Mouse (Mus musculus): ENCODE data around the gene Stk32c. TPM values are rescaled to one million over a fixed set of nuclear protein-coding genes. Genes with fewer than 3 reads are reported as not detected.
A peak's percentile ranks its signal among the peaks of the same experiment; 100 is the strongest.

Gene Stk32c
- polyA plus RNA-seq, 1 experiment from 2014 or later: 0.11 TPM

DNA sequence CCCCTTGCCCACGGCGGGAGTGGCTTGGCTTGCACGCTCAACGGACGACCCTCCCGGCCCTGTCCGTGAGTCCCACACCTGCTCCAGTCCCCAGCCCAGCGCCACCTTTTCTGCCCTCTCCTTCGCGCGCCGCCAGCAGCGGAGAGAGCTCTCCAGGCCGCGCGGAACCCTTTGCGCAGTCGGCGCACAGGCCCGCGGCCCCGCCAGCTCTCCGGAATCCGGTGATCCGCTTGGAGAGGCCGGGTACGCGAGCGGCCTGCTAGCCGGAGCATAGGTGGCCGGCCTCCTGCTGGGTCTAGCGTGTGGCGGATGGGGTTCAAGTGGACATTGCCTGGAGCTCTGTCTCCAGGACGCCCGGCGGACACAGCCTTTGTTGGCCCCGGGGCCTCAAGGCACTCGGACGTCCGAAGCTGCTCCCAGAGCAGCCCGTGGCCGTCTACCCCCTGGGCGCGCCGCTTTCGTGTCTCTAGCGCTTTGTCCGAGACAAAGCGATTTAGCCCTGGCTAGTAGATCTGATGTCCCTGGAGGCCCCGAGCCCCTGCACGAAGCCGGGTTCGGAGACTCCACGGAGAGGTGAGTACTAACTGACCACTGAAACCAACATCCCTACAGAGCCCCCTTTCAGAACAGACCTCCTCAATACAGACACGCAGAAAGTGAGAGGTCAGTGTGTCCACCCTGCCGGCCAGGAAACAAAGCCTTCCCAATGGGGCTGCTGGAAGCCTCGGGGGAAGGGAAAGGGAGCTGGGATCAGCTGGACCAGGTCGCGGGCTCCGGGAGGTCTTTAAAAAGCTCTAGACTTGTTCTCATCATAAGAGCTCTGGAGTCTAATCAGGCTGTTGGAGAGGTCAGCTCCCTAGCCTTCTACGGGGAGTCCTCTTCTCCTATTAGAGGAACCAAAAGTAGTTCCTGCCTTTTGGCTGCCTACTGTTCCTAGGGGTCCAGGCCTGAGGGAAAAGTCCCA lies 126.6 kb downstream of the Stk32c start:
- ATAC-seq (ENCODE audit: low FRiP score, low TSS enrichment) (peak; percentile 50), DNase-seq (ENCODE audit: low spot score) (no peak)
- TF ChIP-seq EP300 (optimal IDR thresholded peaks at IDR 0.05) (no peak), CTCF (IDR thresholded peaks at IDR 0.05; ENCODE audit: low read depth) (no peak)
- Histone ChIP-seq H3K36me3 (ENCODE audit: control insufficient read depth, insufficient read depth, low read length) (no peaks in the 10 kb centered on the region), H3K4me2 (replicated peaks; ENCODE audit: low read depth) (peak overlapping the region; percentile 69), H3K27ac (replicated peaks) (no peak overlapping the region), H3K4me3 (ENCODE audit: low read depth, low read length) (peak overlapping the region; percentile 53), H3K4me1 (replicated peaks; ENCODE audit: control insufficient read depth, insufficient read depth) (no peaks in the 10 kb centered on the region), H3K27me3 (ENCODE audit: control insufficient read depth, insufficient read depth, low read length) (no peaks in the 10 kb centered on the region), H3K9ac (ENCODE audit: low read length) (peak overlapping the region; percentile 61), H3K9me3 (ENCODE audit: control insufficient read depth, low read length) (no peaks in the 10 kb centered on the region)
- 3% methylated on average over 61 of the region's 61 CpGs for WGBS

DNA sequence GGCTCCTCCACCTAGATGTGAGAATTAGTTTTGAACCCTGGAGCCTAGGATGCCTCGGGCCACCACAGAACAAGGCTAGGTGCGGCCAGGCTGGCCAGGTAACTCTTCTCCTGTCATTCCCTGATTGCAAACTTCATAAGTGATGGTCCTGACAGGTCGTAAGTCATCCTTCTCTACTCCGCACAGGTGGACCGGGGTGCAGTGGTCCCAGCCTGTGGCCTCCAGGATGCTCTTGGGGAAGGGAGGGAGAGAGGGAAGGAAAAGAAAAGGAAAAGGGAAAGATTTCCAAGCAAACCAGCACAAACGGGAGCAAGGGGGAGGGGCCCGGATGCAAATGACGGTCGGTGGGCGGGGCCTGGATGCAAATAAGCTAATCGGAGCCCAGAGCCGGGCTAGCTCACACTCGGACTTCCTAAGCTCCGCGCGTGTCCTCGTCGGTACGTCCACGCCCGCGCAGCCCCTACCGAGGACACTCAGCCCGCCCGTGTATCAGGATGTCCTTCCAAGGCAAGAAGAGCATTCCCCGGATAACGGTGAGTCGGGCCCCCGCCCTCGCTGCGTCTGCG lies 127.4 kb downstream of the Stk32c start, which contains the start of gene Dpysl4:
TSS of gene Dpysl4 (plus strand) at position 373 of the 566 bp plus-strand sequence.
- no peaks in the 10 kb centered on the region for H3K9me3 ChIP-seq (ENCODE audit: control insufficient read depth, low read length)
- peak; percentile 63 for DNase-seq (ENCODE audit: low spot score)

DNA sequence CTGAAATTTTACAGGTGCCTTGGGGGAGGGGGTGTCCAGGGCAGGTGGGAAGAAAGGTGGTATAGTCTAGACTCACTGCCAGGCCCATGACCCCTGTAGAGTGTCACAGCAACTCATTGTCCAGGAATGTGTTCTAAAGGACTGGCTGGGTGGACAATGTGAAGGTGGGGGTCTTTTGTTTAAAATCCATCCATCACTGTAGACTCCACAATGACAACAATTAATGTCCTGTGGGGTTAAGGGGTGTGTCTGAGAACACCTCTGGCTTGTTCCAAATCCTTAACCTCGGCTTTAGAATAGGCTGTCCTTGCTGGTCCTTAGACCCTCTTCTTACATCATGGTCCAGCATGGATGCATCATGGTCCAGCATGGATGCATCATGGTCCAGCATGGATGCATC lies 128.8 kb downstream of the Stk32c start:
- WGBS: 56% methylated on average over 1 of the region's 1 CpGs
- no peaks in the 10 kb centered on the region for H3K4me1 ChIP-seq (replicated peaks; ENCODE audit: control insufficient read depth, insufficient read depth)
- H3K27ac ChIP-seq (replicated peaks): no peak overlapping the region
- H3K9me3 ChIP-seq (ENCODE audit: control insufficient read depth, low read length): no peaks in the 10 kb centered on the region
- DNase-seq (ENCODE audit: low spot score): no peak
- TF ChIP-seq EP300 (optimal IDR thresholded peaks at IDR 0.05) (no peak), CTCF (IDR thresholded peaks at IDR 0.05; ENCODE audit: low read depth) (no peak)
- no peak for ATAC-seq (ENCODE audit: low FRiP score, low TSS enrichment)
- H3K36me3 ChIP-seq (ENCODE audit: control insufficient read depth, insufficient read depth, low read length): no peaks in the 10 kb centered on the region
- H3K4me2 ChIP-seq (replicated peaks; ENCODE audit: low read depth): no peak overlapping the region
- H3K27me3 ChIP-seq (ENCODE audit: control insufficient read depth, insufficient read depth, low read length): no peaks in the 10 kb centered on the region
- H3K4me3 ChIP-seq (ENCODE audit: low read depth, low read length): no peak overlapping the region
- H3K9ac ChIP-seq (ENCODE audit: low read length): no peak overlapping the region

More for the DNA sequence above, 127.4 kb downstream of the Stk32c start, which contains the start of gene Dpysl4:
- Histone ChIP-seq H3K4me1 (replicated peaks; ENCODE audit: control insufficient read depth, insufficient read depth) (no peaks in the 10 kb centered on the region), H3K27me3 (ENCODE audit: control insufficient read depth, insufficient read depth, low read length) (no peaks in the 10 kb centered on the region), H3K4me3 (ENCODE audit: low read depth, low read length) (peak within 1 kb of the TSS; percentile 53), H3K4me2 (replicated peaks; ENCODE audit: low read depth) (peak within 1 kb of the TSS; percentile 69), H3K9ac (ENCODE audit: low read length) (peak within 1 kb of the TSS; percentile 61), H3K36me3 (ENCODE audit: control insufficient read depth, insufficient read depth, low read length) (no peaks in the 10 kb centered on the region), H3K27ac (replicated peaks) (no peak within 1 kb of the TSS)
- TF ChIP-seq EP300 (optimal IDR thresholded peaks at IDR 0.05): no peak
- no peak for TF ChIP-seq CTCF (IDR thresholded peaks at IDR 0.05; ENCODE audit: low read depth)
- peak; percentile 78 for ATAC-seq (ENCODE audit: low FRiP score, low TSS enrichment)
- WGBS: 8% methylated on average over 30 of the region's 32 CpGs

DNA sequence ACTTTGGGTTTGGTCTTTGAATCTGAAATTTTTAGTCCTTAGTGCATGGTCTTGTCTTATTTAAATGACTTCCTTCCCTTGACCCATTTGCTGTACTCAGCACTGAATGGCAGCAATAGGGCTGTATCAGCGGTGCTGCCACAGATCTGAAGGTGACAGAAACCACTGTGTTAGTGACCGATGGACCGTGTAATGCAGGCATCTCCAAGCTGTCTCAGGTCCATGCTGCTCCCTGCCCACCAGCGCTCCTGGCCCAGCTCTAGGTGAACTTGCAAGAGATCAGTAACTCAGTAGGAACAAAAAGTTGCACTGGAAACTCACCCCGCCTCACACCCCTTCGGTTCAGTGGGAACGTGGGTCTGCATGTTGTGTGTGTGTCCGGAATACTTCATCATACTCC lies 130.8 kb downstream of the Stk32c start:
- no peaks in the 10 kb centered on the region for H3K9me3 ChIP-seq (ENCODE audit: control insufficient read depth, low read length)
- 79% methylated on average over 8 of the region's 8 CpGs for WGBS

DNA sequence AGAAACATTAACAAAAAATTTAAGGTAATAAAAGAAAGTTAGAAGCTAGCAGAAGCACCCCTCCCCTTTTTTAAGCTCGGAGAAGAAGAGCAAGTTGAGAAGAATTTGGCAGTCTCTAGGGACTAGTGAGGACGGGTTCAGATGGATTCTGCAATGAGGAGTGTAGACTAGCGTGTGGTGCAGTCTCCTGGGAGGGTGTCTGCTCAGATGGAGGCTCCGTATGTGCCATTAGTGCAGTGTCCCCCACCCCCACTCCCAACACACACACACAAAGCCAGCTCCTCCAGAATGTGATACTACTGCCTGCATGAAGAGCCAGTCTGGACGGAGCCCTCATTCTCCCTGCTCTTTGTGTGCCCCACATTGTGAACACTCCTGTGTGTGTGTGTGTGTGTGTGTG lies 131.9 kb downstream of the Stk32c start:
- no peak for DNase-seq (ENCODE audit: low spot score)
- WGBS: 57% methylated on average over 5 of the region's 5 CpGs

More for the DNA sequence above, 130.8 kb downstream of the Stk32c start:
- ATAC-seq (ENCODE audit: low FRiP score, low TSS enrichment): no peak
- Histone ChIP-seq H3K27ac (replicated peaks) (no peak overlapping the region), H3K9ac (ENCODE audit: low read length) (no peak overlapping the region), H3K4me3 (ENCODE audit: low read depth, low read length) (no peak overlapping the region), H3K27me3 (ENCODE audit: control insufficient read depth, insufficient read depth, low read length) (no peaks in the 10 kb centered on the region), H3K36me3 (ENCODE audit: control insufficient read depth, insufficient read depth, low read length) (no peaks in the 10 kb centered on the region), H3K4me2 (replicated peaks; ENCODE audit: low read depth) (no peak overlapping the region), H3K4me1 (replicated peaks; ENCODE audit: control insufficient read depth, insufficient read depth) (no peaks in the 10 kb centered on the region)
- no peak for DNase-seq (ENCODE audit: low spot score)
- TF ChIP-seq EP300 (optimal IDR thresholded peaks at IDR 0.05) (no peak), CTCF (IDR thresholded peaks at IDR 0.05; ENCODE audit: low read depth) (no peak)

More for the DNA sequence above, 131.9 kb downstream of the Stk32c start:
- Histone ChIP-seq H3K27ac (replicated peaks) (no peak overlapping the region), H3K27me3 (ENCODE audit: control insufficient read depth, insufficient read depth, low read length) (no peaks in the 10 kb centered on the region), H3K36me3 (ENCODE audit: control insufficient read depth, insufficient read depth, low read length) (no peaks in the 10 kb centered on the region), H3K4me3 (ENCODE audit: low read depth, low read length) (no peak overlapping the region), H3K4me1 (replicated peaks; ENCODE audit: control insufficient read depth, insufficient read depth) (no peaks in the 10 kb centered on the region), H3K4me2 (replicated peaks; ENCODE audit: low read depth) (no peak overlapping the region), H3K9me3 (ENCODE audit: control insufficient read depth, low read length) (no peaks in the 10 kb centered on the region), H3K9ac (ENCODE audit: low read length) (no peak overlapping the region)
- TF ChIP-seq EP300 (optimal IDR thresholded peaks at IDR 0.05) (no peak), CTCF (IDR thresholded peaks at IDR 0.05; ENCODE audit: low read depth) (no peak)
- ATAC-seq (ENCODE audit: low FRiP score, low TSS enrichment): no peak
